Mouse (Mus musculus) thymus, postnatal 10 days (tissue): ENCODE data around the gene Sdcbp2.
A peak's percentile ranks its signal among the peaks of the same experiment; 100 is the strongest.

Experiments used
- DNase-seq, 2 experiments: peaks; one replicate each; pipeline ENCODE4 v3.0.0; 2021; ENCODE audit warnings: low spot score in 2 of 2

The Sdcbp2 gene

DNA sequence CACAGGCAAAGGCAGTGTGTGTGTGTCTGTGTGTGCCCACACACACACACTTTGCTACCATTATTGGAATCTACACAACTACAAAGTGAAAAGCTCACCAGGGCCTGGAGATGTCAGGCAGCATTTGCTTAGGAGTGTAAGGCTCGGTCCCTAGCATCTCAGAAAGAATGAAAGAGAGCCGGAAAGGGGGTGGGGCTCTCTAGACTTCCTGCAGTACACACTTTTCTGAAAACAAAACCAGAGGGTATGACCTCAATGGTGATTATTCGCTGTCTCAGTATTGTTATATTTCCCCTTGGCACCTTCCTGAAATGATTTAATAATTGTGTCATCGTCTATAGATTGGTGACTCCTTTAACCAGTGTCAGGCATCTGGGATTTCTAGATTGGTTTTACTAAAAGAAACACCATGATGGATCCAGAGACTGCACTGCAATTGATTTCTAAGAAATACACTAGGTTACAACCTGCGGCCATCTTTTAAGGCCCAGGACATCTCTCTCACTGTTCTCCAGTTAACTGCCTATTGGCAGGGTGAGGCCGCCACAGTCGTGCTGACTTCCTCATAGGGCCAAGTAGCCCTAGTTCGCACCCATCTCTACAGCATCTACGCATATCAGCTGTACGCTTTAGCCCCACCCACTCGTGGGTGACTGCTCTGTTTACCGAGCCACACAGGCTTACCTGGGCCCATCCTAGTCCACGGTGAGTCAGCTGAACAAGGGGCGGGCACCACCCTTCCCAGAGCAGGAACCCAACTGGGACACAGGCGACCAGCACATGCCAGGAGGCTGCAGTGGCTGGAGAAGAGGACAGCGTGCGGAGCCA is at the start of gene Sdcbp2:
TSS of gene Sdcbp2 (plus strand) at position 750 of the 828 bp plus-strand sequence.
- no peak for DNase-seq

DNA sequence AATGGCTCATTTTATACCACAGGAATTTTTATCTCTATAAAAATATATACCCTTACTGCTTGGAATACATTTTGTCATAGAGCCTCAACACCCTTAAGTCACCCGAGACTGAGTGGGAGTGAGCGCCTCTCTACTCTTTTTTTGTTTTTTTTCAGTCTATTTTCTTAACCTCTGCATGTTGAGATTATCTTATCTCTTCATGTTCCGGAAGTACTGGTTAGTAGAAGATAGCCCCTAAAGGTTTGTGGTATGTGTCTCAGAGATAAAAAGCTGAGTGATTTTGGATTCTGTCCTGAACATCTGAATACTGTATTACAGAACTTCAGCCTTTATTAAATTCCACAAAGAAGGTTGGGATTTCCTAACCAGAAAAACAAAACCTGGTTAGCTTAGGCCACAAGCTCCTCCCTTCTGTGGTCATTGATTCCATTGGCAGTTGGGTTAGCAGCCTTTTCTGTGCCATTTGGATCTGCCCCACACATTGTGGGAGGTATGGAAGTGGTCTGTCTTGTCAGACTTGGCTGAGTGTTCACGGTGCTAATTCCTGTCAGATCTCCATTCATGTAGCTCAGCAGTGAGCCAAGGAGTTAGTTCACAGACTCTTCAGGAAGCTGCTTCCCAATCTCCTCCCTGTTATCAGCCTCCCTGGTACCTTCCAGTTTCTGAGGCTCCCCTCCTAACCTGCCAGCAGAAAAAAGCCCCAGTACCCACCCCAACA is 47.9 kb upstream of the Sdcbp2 start:
- DNase-seq: no peak

DNA sequence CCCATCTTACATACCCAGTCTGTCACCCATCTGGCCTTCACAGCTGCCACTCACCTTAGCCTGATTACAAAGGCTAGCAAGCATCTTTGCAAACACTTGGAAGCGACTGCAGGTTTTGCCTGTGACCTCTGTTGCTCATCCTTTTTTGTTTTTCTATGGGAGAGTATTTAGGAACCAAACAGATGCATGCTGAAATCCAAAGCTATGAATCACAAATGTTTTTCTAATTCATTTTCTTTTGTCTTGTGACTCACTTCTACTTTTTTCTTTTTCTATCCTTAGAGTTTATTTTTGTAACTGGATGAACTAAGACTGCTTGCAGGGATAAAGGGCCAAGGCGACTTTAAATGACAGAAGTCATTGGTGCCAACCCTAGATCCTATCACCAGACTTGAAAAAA is 46.9 kb upstream of the Sdcbp2 start:
- no peak for DNase-seq

DNA sequence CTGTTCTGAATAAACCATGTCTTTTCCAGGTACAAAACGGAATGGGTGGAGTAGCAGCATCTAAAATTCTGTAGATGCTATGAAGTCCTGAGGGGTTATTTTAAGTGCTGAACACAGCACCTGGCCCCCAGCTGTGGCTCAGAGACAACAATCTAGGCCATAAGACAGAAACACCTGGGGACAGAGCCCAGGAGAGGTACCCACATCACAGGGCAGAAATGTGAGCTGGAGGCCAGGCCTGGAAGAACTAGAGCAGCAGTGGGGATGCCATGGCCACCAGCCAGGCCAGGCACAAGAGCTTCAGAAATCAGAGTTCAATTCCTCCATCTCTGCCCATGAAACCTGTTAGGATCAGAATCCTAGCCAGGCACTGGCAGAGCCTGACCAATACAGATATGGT is 44.4 kb upstream of the Sdcbp2 start:
- DNase-seq: peak; percentile 72 to 82

DNA sequence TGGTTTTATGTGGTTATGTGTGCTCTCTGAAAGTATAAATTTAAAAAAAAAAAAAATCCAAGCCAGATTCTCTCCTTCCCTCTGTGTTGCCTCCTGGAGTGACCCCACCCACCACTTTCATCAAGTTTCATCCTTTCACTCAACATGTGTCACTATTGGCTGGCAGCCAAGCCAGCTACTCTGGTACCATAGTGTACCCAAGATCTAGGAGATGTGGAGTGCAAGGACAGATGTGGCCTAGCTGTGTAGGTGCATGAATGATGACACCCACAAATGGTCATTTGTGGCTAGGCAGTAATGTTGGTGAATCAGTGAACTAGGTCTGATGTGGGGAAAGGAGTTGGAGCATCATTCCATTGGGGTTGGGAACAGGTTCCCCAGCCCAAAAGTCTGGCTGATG is 43.3 kb upstream of the Sdcbp2 start:
- DNase-seq: no peak

DNA sequence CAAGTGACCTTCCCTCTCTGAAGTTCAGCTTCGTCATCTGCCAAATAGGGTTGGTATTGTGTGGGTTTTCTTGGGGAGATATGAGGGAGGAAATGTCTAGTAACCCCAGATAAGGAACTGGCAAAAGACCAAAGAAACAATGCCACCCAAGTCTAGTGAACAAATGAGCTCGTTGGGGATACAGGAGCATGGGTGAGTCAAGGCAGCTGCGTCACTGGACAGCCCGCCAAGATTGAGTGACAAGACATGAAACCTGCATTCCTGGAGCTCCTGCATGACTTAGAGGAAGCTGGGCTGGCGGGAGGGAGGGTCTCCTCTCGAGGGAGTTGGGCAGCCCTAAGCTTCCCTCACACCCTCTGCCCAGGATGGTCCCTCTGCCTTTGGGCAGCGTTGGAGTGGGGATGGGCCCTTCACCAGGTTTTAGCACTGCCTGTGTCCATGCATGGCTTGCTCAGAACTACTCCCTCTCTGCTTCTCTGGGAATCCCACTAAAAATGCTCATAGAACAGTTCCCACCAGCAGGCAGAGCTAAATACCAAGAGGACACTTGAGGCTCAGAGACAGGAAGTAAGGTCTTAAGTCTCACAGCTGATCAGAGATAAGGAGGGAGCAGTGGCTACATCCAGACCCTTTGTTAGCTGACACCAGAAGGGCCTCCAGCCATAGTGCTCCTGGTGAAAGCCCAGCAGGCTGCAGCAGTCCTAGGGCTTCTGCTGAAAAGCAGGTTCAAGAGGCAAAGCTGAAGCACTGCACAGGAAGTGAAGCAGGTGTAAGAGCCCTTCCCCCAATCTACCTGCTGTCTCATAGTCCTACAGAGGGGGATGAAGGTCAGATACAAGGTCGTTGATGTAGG is 41.8 kb upstream of the Sdcbp2 start:
- DNase-seq: peak; percentile 54 to 56

DNA sequence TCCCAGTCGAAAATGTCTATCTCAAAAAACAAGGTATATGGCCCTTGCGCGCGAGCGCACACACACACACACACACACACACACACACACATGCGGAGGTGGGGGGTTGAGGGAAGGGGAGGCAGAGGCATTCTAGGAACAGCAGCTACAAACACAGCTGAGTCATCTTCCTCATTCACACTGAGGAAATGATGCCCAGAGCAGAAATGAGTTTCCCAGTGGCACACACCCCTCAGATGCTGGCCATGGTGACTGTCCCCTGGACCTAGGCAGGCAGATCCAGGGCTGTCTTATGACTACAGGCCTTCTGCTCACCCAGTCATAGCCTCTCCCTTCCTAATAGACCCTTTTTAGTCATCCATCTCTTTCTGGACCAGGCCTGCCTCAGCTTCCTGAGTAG is 38.8 kb upstream of the Sdcbp2 start:
- DNase-seq: no peak

DNA sequence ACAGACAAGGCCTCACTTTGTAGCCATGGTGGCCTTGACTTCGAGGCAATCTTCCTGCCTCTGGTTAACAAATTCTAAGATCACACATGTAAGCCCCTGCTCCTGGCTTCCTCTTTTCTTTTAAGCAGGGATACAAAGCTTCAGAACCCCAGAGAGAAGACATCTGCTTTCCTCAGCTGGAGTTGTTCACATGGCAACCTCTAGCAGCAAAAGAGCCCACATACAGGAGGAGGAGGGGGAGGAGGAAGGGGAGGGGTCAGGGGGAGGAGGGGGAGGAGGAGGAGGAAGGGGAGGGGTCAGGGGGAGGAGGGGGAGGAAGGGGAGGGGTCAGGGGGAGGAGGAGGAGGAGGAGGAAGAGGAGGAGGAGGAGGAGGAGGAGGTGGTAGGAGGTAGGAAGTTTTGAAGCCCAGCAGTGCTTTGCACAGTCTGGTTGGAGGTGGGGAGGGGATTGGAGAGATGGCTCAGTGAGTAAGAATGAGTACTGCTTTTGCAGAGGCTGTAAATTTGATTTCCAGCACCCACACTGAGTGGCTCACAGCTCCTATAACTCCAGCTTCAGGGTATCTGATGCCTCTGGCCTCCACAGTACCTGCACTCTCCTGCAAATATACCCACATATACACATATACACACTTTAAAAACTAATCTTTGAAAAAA is 36.3 kb upstream of the Sdcbp2 start:
- DNase-seq: no peak

DNA sequence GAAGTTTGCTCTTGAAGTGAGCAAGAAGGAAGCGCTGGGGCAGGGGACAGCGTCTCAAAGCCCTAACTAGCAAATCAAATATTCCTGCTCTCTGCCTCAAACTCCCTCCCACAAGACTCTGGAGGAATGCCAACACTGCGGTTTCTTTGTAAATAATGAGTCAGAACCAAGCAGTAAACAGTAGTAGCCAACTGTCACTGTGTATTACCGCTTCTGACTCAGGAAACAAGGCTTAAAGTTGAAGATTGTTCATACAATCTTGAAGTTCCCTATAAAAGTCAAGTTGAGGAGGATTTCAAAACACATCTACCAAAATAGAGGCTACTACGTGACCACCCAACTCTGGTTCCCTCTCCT is 35.8 kb upstream of the Sdcbp2 start:
- DNase-seq: no peak

DNA sequence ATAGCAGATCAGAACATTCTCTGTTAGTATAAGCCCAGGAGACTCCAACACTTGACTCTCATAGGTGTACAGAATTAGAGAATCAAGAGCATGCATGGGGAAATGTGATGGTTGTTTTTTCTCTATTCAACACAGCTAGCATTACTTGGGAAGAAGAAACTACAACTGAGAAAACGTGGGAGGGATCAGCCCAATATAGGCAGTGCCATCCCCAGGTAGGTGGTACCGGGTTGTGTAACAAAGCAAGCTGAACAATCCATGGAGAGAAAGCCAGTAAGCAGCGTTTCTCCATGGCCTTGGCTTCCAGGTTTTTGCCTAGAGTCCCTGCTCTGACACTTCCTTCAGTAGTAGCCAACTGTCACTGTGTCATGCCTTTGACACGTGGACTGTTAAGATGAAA is 33.8 kb upstream of the Sdcbp2 start:
- DNase-seq: no peak

DNA sequence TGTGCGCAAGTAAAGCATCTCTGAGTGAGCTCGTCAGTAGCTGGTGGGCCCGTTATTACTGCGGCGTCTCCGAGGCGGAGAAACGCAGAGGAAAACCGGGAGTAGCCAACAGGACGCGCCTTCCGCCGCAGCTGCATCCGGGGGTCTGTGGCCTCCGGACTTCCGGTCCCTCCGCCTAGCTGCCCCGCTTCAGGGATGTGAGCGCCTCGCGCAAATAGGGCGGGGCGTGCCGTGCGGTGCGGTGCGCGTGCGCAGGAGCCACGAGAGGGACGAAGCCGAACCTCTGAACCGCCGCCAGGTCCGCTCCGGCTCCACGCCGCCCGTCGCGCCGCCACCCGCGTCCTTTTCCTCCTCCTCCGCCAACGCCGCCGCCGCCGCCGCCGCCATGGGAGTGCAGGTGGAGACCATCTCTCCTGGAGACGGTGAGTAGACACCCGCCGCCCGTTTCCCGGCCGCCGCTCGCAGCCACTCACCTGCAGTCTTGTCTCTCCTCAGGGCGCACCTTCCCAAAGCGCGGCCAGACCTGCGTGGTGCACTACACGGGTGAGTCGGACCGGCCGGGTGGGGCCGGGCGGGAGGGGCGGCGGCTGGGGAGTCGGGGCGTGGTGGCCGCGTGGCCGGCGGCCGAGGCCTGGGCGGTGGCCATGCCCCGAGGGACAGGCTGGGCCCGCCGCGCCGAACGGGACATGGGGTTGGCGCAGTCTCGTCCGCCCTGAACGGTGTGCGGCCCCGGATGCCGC is 29.9 kb upstream of the Sdcbp2 start, which contains the start of gene Fkbp1a:
TSS of gene Fkbp1a (plus strand) at position 161 of the 740 bp plus-strand sequence.
- DNase-seq: peak; percentile 89 to 90

DNA sequence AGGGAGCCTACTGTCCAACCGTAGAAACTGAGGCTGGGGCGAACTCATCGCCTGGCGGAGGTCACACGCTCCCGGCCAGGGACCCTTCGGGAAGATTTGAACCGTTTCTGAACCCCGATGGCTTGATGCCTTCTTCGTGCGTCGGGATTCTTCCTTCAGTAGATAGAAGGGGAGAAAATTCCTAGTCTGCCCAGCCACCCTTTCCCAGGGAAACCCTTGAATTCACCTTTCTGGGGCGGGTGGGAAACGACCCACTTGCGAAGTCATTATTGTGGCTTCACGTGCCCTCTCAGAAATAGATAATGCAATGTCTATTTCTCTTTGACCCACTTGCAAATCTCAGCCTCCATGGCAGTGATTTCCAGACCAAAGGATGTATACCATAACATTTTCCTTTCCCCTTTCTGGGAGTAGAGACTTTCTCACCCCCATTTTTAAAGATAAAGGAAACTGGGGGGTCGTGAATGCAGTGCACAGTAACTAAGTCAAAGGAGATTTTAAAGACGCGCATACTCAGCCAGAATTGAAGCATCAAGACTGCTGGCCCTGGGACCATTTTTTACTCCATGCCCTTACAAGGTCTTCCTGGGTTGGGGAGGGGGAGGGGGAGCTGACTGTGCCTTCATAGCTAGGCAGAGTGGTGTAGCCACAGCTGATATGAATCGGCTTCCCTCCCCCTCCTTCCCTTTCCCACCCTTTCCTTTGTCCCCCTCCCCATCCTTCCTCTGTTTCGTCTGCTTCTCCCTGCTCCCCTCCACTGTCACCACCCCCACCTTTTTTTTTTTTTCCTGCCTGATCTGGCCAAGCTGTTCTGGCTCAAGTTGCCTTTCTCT is 29.1 kb upstream of the Sdcbp2 start:
- peak; percentile 52 to 55 for DNase-seq

DNA sequence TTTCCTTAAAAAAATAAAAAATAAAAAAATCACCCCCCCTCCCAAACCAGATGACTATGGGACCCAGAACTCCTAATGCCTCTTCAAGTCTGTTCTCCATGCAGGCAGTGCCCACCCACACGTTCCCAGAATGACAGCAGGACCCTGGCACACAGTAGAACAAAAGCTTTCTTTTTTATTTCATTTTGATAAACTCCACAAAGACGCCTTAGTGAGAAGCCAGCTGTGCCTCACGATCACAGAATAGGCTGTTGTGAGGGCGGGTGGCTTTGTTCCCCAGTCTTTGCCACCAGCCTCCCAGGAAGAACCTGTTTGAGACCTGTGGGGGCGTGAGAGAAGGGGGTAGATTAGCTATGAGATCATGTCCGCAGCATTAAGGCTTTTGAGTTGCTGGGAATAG is 27.7 kb upstream of the Sdcbp2 start:
- peak in 1 of 2 experiments; percentile 45 for DNase-seq

DNA sequence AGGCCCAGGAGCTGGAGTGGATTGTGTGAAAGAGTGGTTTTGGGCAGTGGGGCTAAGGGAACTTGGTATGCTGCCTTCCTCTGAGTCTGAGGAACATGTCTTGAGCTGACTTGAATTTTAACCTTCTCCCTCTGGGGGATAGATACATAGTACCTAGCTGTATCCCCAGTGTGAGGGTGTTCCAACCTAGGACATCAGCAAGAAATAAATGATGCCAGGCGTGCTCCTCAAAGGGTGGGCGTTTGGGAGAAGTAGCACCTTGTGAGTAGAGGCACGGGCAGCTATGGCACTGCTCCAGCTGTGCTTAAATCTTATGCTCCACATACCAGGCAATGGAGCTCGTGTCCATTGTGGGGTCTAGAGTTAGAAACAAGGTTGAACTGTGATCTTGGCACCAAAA is 25.9 kb upstream of the Sdcbp2 start:
- no peak for DNase-seq

DNA sequence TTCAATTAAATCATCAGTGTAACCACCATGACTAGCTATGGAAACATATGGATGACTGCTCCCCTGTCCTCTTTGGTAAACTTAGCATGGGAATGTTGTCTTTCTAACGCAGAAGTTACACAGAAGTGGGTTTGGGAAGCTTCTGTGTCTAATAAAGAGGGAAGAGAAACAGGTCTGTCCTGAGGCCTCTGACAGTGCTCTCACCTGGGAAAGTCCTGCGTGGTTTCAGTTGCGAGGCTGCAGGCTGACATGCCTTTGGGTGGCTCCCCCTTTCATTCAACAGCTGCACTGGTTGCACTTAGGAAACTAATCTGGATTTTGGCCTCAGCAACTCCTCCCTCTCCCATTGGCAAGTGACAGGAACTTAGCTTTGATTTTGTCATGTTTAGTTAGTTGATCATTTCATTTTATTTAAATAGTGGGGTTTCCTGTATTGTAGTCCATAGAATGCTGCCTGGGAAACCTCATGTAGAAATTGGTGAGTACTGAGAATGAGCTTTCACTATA is 22.8 kb upstream of the Sdcbp2 start:
- no peak for DNase-seq

DNA sequence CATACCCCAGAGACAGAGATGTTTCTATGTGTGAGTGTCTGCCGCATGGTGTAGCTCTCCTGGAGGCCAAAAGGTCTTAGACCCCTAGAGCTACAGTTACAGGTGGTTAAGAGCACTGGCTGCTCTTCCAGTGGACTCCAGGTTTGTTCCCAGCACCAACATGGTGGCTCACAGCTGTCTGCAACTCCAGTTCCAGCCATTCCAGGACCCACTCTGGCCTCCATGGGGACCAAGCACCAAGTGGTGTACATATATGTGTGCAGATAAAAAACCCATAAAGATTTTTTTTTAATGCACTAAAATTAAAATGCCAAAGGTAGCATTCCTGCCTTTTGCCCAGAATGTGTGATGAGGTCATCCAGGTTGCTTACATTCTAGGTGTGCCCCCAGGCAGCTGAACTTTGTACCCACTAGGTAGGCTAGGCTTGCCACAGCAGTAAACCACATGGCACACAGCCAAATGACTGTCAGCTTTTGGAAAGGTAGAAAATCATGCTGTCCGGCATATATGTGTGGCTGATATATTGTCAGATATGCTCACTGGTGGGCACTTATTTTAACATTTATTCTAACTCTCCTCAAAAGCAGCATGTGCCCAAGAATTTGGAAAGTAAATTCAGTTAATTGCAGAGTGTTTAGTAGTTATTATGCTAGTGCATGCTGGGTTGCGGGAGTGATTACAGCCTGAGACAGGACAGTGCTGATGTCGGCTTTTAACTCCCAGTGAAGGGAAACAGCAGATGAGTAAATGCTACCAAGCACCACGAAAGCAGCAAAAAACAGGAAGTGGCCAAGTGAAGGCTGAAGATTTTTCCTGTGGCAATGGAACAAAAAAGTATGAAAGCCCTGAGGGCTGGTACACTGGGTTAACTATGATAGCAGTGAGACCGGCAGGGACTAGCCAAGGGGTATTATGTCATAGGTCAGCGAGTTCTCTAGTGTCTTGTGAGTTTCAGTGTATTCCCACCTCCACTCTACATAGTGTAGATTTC is 9.2 kb upstream of the Sdcbp2 start:
- DNase-seq: no peak

DNA sequence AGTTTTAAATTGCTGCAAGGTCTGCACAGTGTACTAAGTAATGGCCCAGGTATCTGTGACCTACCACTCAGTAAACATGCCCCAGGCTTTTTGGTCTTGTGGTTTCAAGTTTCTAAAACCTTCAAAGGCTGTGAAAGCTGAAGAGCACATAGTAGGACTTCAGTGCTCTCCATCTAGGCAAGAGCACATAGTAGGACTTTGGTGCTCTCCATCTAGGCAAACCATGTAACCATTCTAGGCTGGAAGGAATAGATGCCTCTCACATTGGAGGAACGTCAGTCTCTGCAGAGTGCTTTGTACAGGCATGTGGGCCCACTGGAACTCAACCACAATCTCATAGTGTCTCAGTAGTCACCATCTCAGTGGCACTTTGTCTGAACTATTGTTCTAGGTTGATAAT is 8.4 kb upstream of the Sdcbp2 start:
- no peak for DNase-seq

DNA sequence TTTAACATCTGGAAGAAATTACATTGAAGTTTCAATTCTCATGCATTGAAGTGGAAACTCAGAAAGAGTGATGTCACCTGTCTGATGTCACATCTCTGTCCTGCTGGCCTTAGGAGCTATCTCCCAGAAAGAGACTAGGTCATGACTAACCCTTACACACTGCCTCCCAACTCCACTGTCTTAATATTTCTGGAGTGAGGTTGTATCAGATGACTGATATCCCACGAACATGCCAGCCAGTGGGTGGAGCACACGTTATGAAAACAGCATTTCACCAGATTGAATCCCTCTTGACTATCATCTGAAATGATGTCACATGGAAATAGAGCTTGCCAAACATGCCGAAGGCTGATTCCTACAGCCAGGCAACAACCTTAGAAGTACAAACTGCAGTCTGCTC is 7.4 kb upstream of the Sdcbp2 start:
- no peak for DNase-seq

DNA sequence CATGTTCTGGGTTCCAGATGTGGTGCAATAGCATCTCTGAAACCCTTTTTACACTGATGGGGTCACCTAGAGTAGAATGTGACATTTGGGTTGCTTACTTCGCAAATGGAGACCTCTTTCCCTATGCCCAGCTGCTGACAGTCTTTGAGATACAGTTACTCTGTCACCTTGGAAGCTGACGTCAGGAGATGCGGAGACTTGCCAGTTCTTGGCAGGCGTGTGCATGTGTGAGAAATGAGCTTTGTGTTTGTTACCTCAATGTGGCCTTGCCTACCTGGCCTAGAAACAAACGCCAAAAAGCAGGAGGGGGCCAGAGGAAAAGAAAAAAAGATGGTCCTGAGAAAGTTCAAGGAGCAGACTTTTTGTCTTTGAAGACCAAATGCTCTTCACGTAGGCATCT is 5.6 kb upstream of the Sdcbp2 start:
- no peak for DNase-seq
